Mouse (Mus musculus) right cerebral cortex, postnatal 25 days (tissue): ENCODE results near the gene Gm20498.
A peak's percentile ranks its signal among the peaks of the same experiment; 100 is the strongest.

Experiments
- DNase-seq: peaks from one replicate; pipeline ENCODE4 v3.0.0; 2022

Gene Gm20498

GRCm38 (mm10) chr12:81331937-81332874, 200.5 kb downstream of the Gm20498 start:
- DNase-seq: peak; percentile 64

GRCm38 (mm10) chr12:81331046-81331638, 201.6 kb downstream of the Gm20498 start:
- no peak for DNase-seq

GRCm38 (mm10) chr12:81324991-81325390, 207.7 kb downstream of the Gm20498 start:
- DNase-seq: no peak

GRCm38 (mm10) chr12:81324116-81324515, 208.6 kb downstream of the Gm20498 start:
- DNase-seq: peak; percentile 26

GRCm38 (mm10) chr12:81321021-81321420, 211.7 kb downstream of the Gm20498 start:
- no peak for DNase-seq

GRCm38 (mm10) chr12:81317811-81318210, 214.9 kb downstream of the Gm20498 start:
- no peak for DNase-seq

- no peak for DNase-seq
Measured at GRCm38 (mm10) chr12:81315953-81316352, 216.8 kb downstream of the Gm20498 start.
